Mouse (Mus musculus): ENCODE results near the gene Mmp8. TPM values are rescaled to one million over a fixed set of nuclear protein-coding genes. Genes with fewer than 3 reads are reported as not detected.
A peak's percentile ranks its signal among the peaks of the same experiment; 100 is the strongest.

Mmp8 gene
- polyA plus RNA-seq, 1 experiment = 1.4 TPM

- TF ChIP-seq POLR2A (IDR thresholded peaks at IDR 0.05; ENCODE audit: low read depth, low read length) (no peak), CTCF (IDR thresholded peaks at IDR 0.05; ENCODE audit: extremely low read depth, insufficient read depth, insufficient read length, insufficient replicate concordance) (no peak)
- Histone ChIP-seq H3K36me3 (ENCODE audit: control insufficient read depth, insufficient read depth, low read length) (no peaks in the 10 kb centered on the region), H3K27me3 (ENCODE audit: control insufficient read depth, insufficient read depth, low read length) (no peaks in the 10 kb centered on the region), H3K4me3 (ENCODE audit: extremely low read depth, insufficient read depth, insufficient read length) (no peak overlapping the region), H3K27ac (ENCODE audit: insufficient read depth, low read length) (no peak overlapping the region), H3K4me1 (ENCODE audit: control insufficient read depth, insufficient read depth, insufficient read length) (peaks cover 3% of the 10 kb centered on the region; the same call in 1 of the 2 replicates)
- WGBS = 90% methylated on average over 8 of the region's 8 CpGs
- no peak for DNase-seq (ENCODE audit: low read depth in 1 of 2, low spot score in 2 of 2)
These were observed 31.8 kb downstream of the Mmp8 start for GRCm38 (mm10) chr9:7590063-7590462.

GRCm38 (mm10) chr9:7593272-7593812, 35.1 kb downstream of the Mmp8 start:
- no peaks in the 10 kb centered on the region for H3K36me3 ChIP-seq (ENCODE audit: control insufficient read depth, insufficient read depth, low read length)
- 68% methylated on average over 3 of the region's 3 CpGs for WGBS
- TF ChIP-seq CTCF (IDR thresholded peaks at IDR 0.05; ENCODE audit: extremely low read depth, insufficient read depth, insufficient read length, insufficient replicate concordance) (no peak), POLR2A (IDR thresholded peaks at IDR 0.05; ENCODE audit: low read depth, low read length) (no peak)
- DNase-seq (ENCODE audit: low read depth in 1 of 2, low spot score in 2 of 2) = no peak
- H3K27me3 ChIP-seq (ENCODE audit: control insufficient read depth, insufficient read depth, low read length) = no peaks in the 10 kb centered on the region
- peaks cover 4% of the 10 kb centered on the region; the same call in 1 of the 2 replicates for H3K4me1 ChIP-seq (ENCODE audit: control insufficient read depth, insufficient read depth, insufficient read length)
- no peak overlapping the region for H3K27ac ChIP-seq (ENCODE audit: insufficient read depth, low read length)
- no peak overlapping the region for H3K4me3 ChIP-seq (ENCODE audit: extremely low read depth, insufficient read depth, insufficient read length)

DNA sequence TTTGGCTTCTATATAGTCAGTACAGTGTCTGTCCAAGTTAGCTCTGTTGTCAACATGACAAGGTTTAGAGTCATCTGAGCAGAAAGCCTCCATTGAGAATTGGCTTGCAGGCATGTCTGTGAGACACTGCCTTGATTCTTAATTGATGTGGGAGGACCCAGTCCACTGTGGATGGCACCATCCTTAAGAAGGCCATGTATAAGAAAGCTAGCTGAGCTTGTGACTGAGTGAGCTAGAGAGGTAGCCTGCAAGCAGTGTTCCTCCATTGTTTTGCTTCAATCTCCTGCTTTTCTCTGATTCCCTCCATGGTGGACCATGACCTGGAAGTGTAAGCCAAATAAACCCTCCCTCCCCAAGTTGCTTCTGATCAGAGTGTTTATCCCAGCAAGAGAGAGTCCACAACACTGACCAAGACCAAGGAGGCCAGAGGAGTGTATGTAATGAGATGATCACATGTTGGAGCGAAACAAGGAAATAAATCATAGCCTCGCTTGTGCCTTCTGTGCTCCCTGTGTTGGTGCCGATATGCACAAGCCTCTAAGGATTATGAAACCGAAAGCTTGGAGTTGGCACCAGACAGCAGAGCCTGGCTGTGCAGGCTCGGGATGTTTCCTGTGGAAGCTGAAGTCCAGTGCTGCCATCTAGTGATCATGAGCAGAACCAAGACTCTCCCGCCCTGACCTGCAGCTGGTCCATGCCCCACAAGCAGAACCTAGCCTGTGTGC, 36.7 kb downstream of the Mmp8 start:
- no peak overlapping the region; the same call in 1 of the 2 replicates for H3K27ac ChIP-seq (ENCODE audit: insufficient read depth, low read length)
- peak; percentile 21 to 55 for DNase-seq (ENCODE audit: low read depth in 1 of 2, low spot score in 2 of 2)

GRCm38 (mm10) chr9:7602982-7603742, 44.9 kb downstream of the Mmp8 start:
- DNase-seq (ENCODE audit: low read depth in 1 of 2, low spot score in 2 of 2) = peak; percentile 17 to 68
- no peaks in the 10 kb centered on the region for H3K4me1 ChIP-seq (ENCODE audit: control insufficient read depth, insufficient read depth, insufficient read length)
- WGBS = 1% methylated on average over 3 of the region's 3 CpGs
- no peak overlapping the region for H3K27ac ChIP-seq (ENCODE audit: insufficient read depth, low read length)
- H3K4me3 ChIP-seq (ENCODE audit: extremely low read depth, insufficient read depth, insufficient read length) = no peak overlapping the region
- TF ChIP-seq POLR2A (IDR thresholded peaks at IDR 0.05; ENCODE audit: low read depth, low read length) (no peak), CTCF (IDR thresholded peaks at IDR 0.05; ENCODE audit: extremely low read depth, insufficient read depth, insufficient read length, insufficient replicate concordance) (peak; percentile 69; the same call in 1 of the 2 replicates)
- no peaks in the 10 kb centered on the region for H3K36me3 ChIP-seq (ENCODE audit: control insufficient read depth, insufficient read depth, low read length)
- H3K27me3 ChIP-seq (ENCODE audit: control insufficient read depth, insufficient read depth, low read length) = no peaks in the 10 kb centered on the region

More for the DNA sequence above, 36.7 kb downstream of the Mmp8 start:
- WGBS = 5% methylated on average over 6 of the region's 6 CpGs
- TF ChIP-seq POLR2A (IDR thresholded peaks at IDR 0.05; ENCODE audit: low read depth, low read length) (no peak), CTCF (IDR thresholded peaks at IDR 0.05; ENCODE audit: extremely low read depth, insufficient read depth, insufficient read length, insufficient replicate concordance) (peak; percentile 82; the same call in 1 of the 2 replicates)
- H3K4me1 ChIP-seq (ENCODE audit: control insufficient read depth, insufficient read depth, insufficient read length) = peaks cover 4% of the 10 kb centered on the region; the same call in 1 of the 2 replicates
- peak overlapping the region; percentile 34; the same call in 1 of the 2 replicates for H3K4me3 ChIP-seq (ENCODE audit: extremely low read depth, insufficient read depth, insufficient read length)
- H3K27me3 ChIP-seq (ENCODE audit: control insufficient read depth, insufficient read depth, low read length) = no peaks in the 10 kb centered on the region
- no peaks in the 10 kb centered on the region for H3K36me3 ChIP-seq (ENCODE audit: control insufficient read depth, insufficient read depth, low read length)

GRCm38 (mm10) chr9:7604005-7604404, 45.7 kb downstream of the Mmp8 start:
- TF ChIP-seq CTCF (IDR thresholded peaks at IDR 0.05; ENCODE audit: extremely low read depth, insufficient read depth, insufficient read length, insufficient replicate concordance) (no peak), POLR2A (IDR thresholded peaks at IDR 0.05; ENCODE audit: low read depth, low read length) (no peak)
- WGBS = 68% methylated on average over 6 of the region's 6 CpGs
- no peak overlapping the region for H3K4me3 ChIP-seq (ENCODE audit: extremely low read depth, insufficient read depth, insufficient read length)

GRCm38 (mm10) chr9:7605638-7606037, 47.4 kb downstream of the Mmp8 start:
- Histone ChIP-seq H3K36me3 (ENCODE audit: control insufficient read depth, insufficient read depth, low read length) (no peaks in the 10 kb centered on the region), H3K4me1 (ENCODE audit: control insufficient read depth, insufficient read depth, insufficient read length) (no peaks in the 10 kb centered on the region), H3K27ac (ENCODE audit: insufficient read depth, low read length) (no peak overlapping the region), H3K27me3 (ENCODE audit: control insufficient read depth, insufficient read depth, low read length) (no peaks in the 10 kb centered on the region), H3K4me3 (ENCODE audit: extremely low read depth, insufficient read depth, insufficient read length) (no peak overlapping the region)
- WGBS = 79% methylated on average over 12 of the region's 12 CpGs
- no peak for DNase-seq (ENCODE audit: low read depth in 1 of 2, low spot score in 2 of 2)
- TF ChIP-seq CTCF (IDR thresholded peaks at IDR 0.05; ENCODE audit: extremely low read depth, insufficient read depth, insufficient read length, insufficient replicate concordance) (no peak), POLR2A (IDR thresholded peaks at IDR 0.05; ENCODE audit: low read depth, low read length) (no peak)

More at GRCm38 (mm10) chr9:7604005-7604404, 45.7 kb downstream of the Mmp8 start:
- Histone ChIP-seq H3K27me3 (ENCODE audit: control insufficient read depth, insufficient read depth, low read length) (no peaks in the 10 kb centered on the region), H3K27ac (ENCODE audit: insufficient read depth, low read length) (no peak overlapping the region), H3K4me1 (ENCODE audit: control insufficient read depth, insufficient read depth, insufficient read length) (no peaks in the 10 kb centered on the region), H3K36me3 (ENCODE audit: control insufficient read depth, insufficient read depth, low read length) (no peaks in the 10 kb centered on the region)
- no peak for DNase-seq (ENCODE audit: low read depth in 1 of 2, low spot score in 2 of 2)

Other genes with a start within 250 kb of the Mmp8 start
- 1.4 and 1.5 TPM in 2 replicates for gene Mmp12, start 214.1 kb upstream of the Mmp8 start, polyA plus RNA-seq (2012; rRNA removed)
- not detected in 2 replicates for gene Mmp1b, start 170.4 kb upstream of the Mmp8 start, polyA plus RNA-seq (2012; rRNA removed)
- gene Mmp3, start 112.6 kb upstream of the Mmp8 start, polyA plus RNA-seq (2012; rRNA removed) = 0.63 and 0.67 TPM in 2 replicates
- not detected in 2 replicates for gene Mmp10, start 56.1 kb upstream of the Mmp8 start, polyA plus RNA-seq (2012; rRNA removed)
- gene Mmp27, start 12.9 kb downstream of the Mmp8 start, polyA plus RNA-seq (2012; rRNA removed) = 0.21 TPM in 1 of 2 replicates, not detected in the other
- not detected in 2 replicates for gene Mmp20, start 69.8 kb downstream of the Mmp8 start, polyA plus RNA-seq (2012; rRNA removed)
- gene Mmp7, start 133.6 kb downstream of the Mmp8 start, polyA plus RNA-seq (2012; rRNA removed) = 0.11 TPM in 1 of 2 replicates, not detected in the other
- gene Tmem123, start 205.6 kb downstream of the Mmp8 start, polyA plus RNA-seq (2012; rRNA removed) = 90.0 and 142 TPM in 2 replicates